Mouse (Mus musculus) kidney, postnatal 4 days (tissue): ENCODE measurements around the gene Erbb2.

Experiments
- DNase-seq, 2 experiments: peaks; one replicate each; pipeline ENCODE4 v3.0.0; 2021; ENCODE audit warnings: mixed read lengths in 2 of 2

Gene Erbb2

DNA sequence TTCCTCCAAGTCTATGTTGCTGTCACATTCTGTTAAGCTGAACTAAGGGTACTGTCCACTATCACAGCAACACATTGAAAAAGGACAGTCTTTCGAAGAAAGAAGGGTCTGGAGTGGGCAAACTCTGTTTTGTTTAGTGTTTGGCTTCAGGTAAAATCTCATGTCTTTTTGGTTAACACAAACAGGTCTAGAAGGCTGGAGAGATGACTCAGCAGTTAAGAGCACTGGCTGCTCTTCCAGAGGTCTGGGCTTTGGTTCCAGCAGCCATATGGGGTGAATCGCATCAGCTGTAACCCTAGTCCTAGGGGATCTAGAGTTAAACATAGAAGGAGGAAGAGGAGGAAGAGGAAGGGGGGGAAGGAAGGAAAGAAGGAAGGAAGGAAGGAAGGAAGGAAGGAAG is 73.5 kb downstream of the Erbb2 start:
- no peak for DNase-seq
